Mouse (Mus musculus) hindbrain, embryonic 13.5 days (tissue): Measurements from ENCODE around the gene Tfap2d. TPM values are rescaled to one million over a fixed set of nuclear protein-coding genes. Genes with fewer than 3 reads are reported as not detected.
A peak's percentile ranks its signal among the peaks of the same experiment; 100 is the strongest.

Experiments
- ATAC-seq: fragments of 200-750 bp; cut with Nextera tagmentation; 2 replicates; pipeline ENCODE4 v1.8.0; 2017; ENCODE audit warnings: moderate TSS enrichment; ENCODE audit not compliant: low FRiP score
- H3K27ac ChIP-seq: fragments of 300-500 bp; sonication (generic); 2 replicates; pipeline ENCODE4 v1.5.1; 2015; ENCODE audit warnings: inconsistent platforms, mild to moderate bottlenecking, moderate library complexity
- H3K27me3 ChIP-seq: fragments of 300-500 bp; sonication (generic); 2 replicates; pipeline ENCODE4 v1.6.1; 2015; ENCODE audit warnings: mild to moderate bottlenecking, inconsistent platforms
- H3K36me3 ChIP-seq: fragments of 300-500 bp; sonication (generic); 2 replicates; pipeline ENCODE4 v1.6.1; 2015; ENCODE audit warnings: mild to moderate bottlenecking, inconsistent platforms
- H3K4me1 ChIP-seq: fragments of 300-500 bp; sonication (generic); replicated peaks from 2 replicates; pipeline ENCODE4 v1.6.1; 2015; ENCODE audit warnings: inconsistent platforms
- H3K4me2 ChIP-seq: fragments of 300-500 bp; sonication (generic); 2 replicates; pipeline ENCODE4 v1.6.1; 2015; ENCODE audit warnings: inconsistent platforms, mild to moderate bottlenecking, moderate library complexity
- H3K4me3 ChIP-seq: fragments of 300-500 bp; sonication (generic); 2 replicates; pipeline ENCODE4 v1.5.1; 2015; ENCODE audit warnings: mild to moderate bottlenecking, inconsistent platforms
- H3K9ac ChIP-seq: fragments of 300-500 bp; sonication (generic); 2 replicates; pipeline ENCODE4 v1.6.1; 2015; ENCODE audit warnings: mild to moderate bottlenecking, inconsistent platforms
- H3K9me3 ChIP-seq: fragments of 300-500 bp; sonication (generic); 2 replicates; pipeline ENCODE4 v1.6.1; 2016; ENCODE audit warnings: inconsistent platforms
- WGBS: fragments of 180-500 bp; shearing (Covaris S2); methylation state at CpG from one replicate; pipeline ENCODE4 v1.1.7; 2015; 5-methylcytosine and 5-hydroxymethylcytosine counted together
- polyA plus RNA-seq: library from polyadenylated mRNA; unstranded; fragments of >200 nt; fragmentation: Nextera tagmentation; extraction: Ambion mirVana; gene quantifications from 2 replicates; pipeline ENCODE4 v1.2.1, GENCODE M21; 2015

The Tfap2d gene
- polyA plus RNA-seq, 1 experiment from 2014 or later = 2.1 TPM

GRCm38 (mm10) chr1:19212691-19213090 is 109.9 kb downstream of the Tfap2d start:
- Histone ChIP-seq H3K27me3 (peaks cover 81% of the 10 kb centered on the region), H3K4me3 (peak overlapping the region; percentile 47), H3K27ac (peak overlapping the region; percentile 82), H3K9ac (peak overlapping the region; percentile 59), H3K4me2 (peak overlapping the region; percentile 57), H3K36me3 (no peaks in the 10 kb centered on the region), H3K4me1 (peaks cover 13% of the 10 kb centered on the region), H3K9me3 (no peaks in the 10 kb centered on the region)
- ATAC-seq = no peak
- 0% methylated on average over 4 of the region's 4 CpGs for WGBS

GRCm38 (mm10) chr1:19213171-19213570 is 110.3 kb downstream of the Tfap2d start:
- peak overlapping the region; percentile 47 for H3K4me3 ChIP-seq
- H3K4me1 ChIP-seq = peaks cover 16% of the 10 kb centered on the region
- no peaks in the 10 kb centered on the region for H3K9me3 ChIP-seq
- H3K27me3 ChIP-seq = peaks cover 82% of the 10 kb centered on the region
- H3K9ac ChIP-seq = peak overlapping the region; percentile 59
- ATAC-seq = no peak
- 0% methylated on average over 4 of the region's 4 CpGs for WGBS
- peak overlapping the region; percentile 82 for H3K27ac ChIP-seq
- H3K4me2 ChIP-seq = peak overlapping the region; percentile 57
- no peaks in the 10 kb centered on the region for H3K36me3 ChIP-seq

GRCm38 (mm10) chr1:19213851-19214395 is 111.1 kb downstream of the Tfap2d start:
- Histone ChIP-seq H3K9me3 (no peaks in the 10 kb centered on the region), H3K9ac (peak overlapping the region; percentile 75), H3K27me3 (peaks cover 83% of the 10 kb centered on the region), H3K27ac (peak overlapping the region; percentile 83), H3K4me3 (peak overlapping the region; percentile 47), H3K4me2 (peak overlapping the region; percentile 57), H3K4me1 (peaks cover 20% of the 10 kb centered on the region), H3K36me3 (no peaks in the 10 kb centered on the region)
- ATAC-seq = no peak
- WGBS = 2% methylated on average over 36 of the region's 36 CpGs

Other genes starting within 250 kb of the Tfap2d start
- 93.5 and 103 TPM in 2 replicates for gene Tfap2b, start 105.9 kb downstream of the Tfap2d start, polyA plus RNA-seq